Mouse (Mus musculus) ES-Bruce4 (cell line): ENCODE data around the gene Arhgef12.

Experiments used
- CTCF ChIP-seq: IDR thresholded peaks from one replicate; pipeline ENCODE4 v1.8.1; 2011; ENCODE audit warnings: low read depth, low read length
- EP300 ChIP-seq: IDR thresholded peaks from 2 replicates; pipeline ENCODE4 v1.6.1; 2011; ENCODE audit warnings: low read depth, low read length; ENCODE audit not compliant: insufficient read depth
- POLR2A ChIP-seq: IDR thresholded peaks from one replicate; pipeline ENCODE4 v1.8.1; 2011; ENCODE audit warnings: low read length; ENCODE audit not compliant: insufficient read depth

GRCm38 (mm10) chr9:43155960-43156359 is 48.9 kb upstream of the Arhgef12 start:
- TF ChIP-seq POLR2A (no peak), EP300 (no peak), CTCF (no peak)
